ENCODE assay signal across 9 mouse cellular contexts in the genomic region with DNA sequence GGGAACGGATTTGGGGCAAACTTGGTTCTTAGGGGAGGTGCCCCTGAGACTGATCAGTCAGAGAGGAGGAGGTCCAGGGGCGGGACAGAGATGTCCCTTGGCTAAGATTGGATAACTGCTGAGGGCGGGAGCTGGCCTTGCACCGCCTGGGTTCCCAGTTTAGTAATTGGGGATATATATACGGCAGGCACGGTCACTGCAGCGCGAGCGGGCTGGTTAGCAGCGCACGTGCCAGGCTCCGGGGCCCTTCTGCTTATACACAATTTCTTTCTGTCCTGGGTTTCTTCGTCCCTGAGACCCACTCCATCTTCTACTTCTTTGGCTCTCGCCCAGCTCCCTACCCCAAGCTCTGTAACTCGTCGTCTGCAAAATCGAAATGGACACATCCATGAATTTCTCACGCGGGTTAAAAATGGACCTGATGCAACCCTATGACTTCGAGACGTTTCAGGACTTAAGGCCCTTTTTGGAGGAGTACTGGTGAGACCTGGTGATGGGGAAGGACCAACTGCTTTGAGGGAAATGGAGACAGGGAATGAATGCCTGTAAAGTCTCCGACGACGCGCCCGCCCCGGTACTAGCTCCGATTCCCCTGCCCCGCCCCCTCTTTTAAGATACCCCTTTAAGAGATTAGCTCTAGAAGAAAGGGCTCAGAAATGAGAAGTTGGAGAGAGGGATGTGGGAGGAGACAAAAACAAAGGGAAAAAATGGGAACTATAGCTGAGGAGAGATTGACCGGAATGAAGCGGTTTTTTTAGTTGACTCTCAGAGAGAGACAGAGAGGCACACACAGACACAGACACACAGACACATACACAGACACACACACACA. TPM values are rescaled to one million over a fixed set of nuclear protein-coding genes. Genes with fewer than 3 reads are reported as not detected.
DNase-seq lines count a peak whose midpoint lies in the region; ATAC-seq lines count a peak whose summit lies in the region.
"Had no signal": no experiment of that assay in that cellular context is flagged by ENCODE, and none has a peak within 500 bp of the region (broad histone marks: within the 10 kb centered on the region; RNA-seq: fewer than 3 reads in every experiment).

A gene (plus strand): TSS at position 204 of the 832 bp plus-strand sequence.

- H3K4me3 ChIP-seq in embryonic facial prominence, embryonic 12.5 days: peak within 1 kb of the TSS; percentile 24
- H3K4me3 ChIP-seq in limb, embryonic 10.5 days: peak within 1 kb of the TSS; percentile 21
- H3K4me3 ChIP-seq in midbrain, embryonic 13.5 days (replicated peaks): peak within 1 kb of the TSS; percentile 17

- H3K36me3 ChIP-seq in embryonic facial prominence, embryonic 12.5 days: no peaks in the 10 kb centered on the region
- no peaks in the 10 kb centered on the region for H3K36me3 ChIP-seq in limb, embryonic 10.5 days
- H3K36me3 ChIP-seq in midbrain, embryonic 13.5 days: no peaks in the 10 kb centered on the region

- intact Hi-C loops in heart, postnatal 10 days (cut with DNase I): loop anchor here (5.0 kb wide), 1 partner anchor 45 kb away; no protein-coding TSS in a partner anchor

- peak; percentile 56 for DNase-seq in embryo, embryonic 10 days (ENCODE audit: low spot score)
- DNase-seq in embryo, embryonic 9.5 days (ENCODE audit: extremely low spot score): no peak
- DNase-seq in heart, postnatal 10 days: peak; percentile 41 to 43
- DNase-seq in limb, embryonic 10.5 days (ENCODE audit: low spot score): no peak
- DNase-seq in frontal cortex, adult 2 months (ENCODE audit: extremely low spot score in 1 of 2, low spot score in 1 of 2): no peak
- no peak for DNase-seq in cerebellum, adult 11 months

- no peak within 1 kb of the TSS for H3K9ac ChIP-seq in embryonic facial prominence, embryonic 12.5 days
- no peak within 1 kb of the TSS for H3K9ac ChIP-seq in midbrain, embryonic 13.5 days (replicated peaks)

- H3K4me1 ChIP-seq in embryonic facial prominence, embryonic 12.5 days: peaks cover 12% of the 10 kb centered on the region
- H3K4me1 ChIP-seq in limb, embryonic 10.5 days: peaks cover 29% of the 10 kb centered on the region
- peaks cover 23% of the 10 kb centered on the region for H3K4me1 ChIP-seq in midbrain, embryonic 13.5 days (replicated peaks)

- peaks cover 68% of the 10 kb centered on the region for H3K27me3 ChIP-seq in embryonic facial prominence, embryonic 12.5 days
- peaks cover 78% of the 10 kb centered on the region for H3K27me3 ChIP-seq in limb, embryonic 10.5 days (ENCODE audit: low read depth, poor library complexity, severe bottlenecking)
- peaks cover 72% of the 10 kb centered on the region for H3K27me3 ChIP-seq in midbrain, embryonic 13.5 days

- no peak within 1 kb of the TSS for H3K27ac ChIP-seq in embryonic facial prominence, embryonic 12.5 days
- H3K27ac ChIP-seq in limb, embryonic 10.5 days: no peak within 1 kb of the TSS
- H3K27ac ChIP-seq in midbrain, embryonic 13.5 days: no peak within 1 kb of the TSS

- peak within 1 kb of the TSS; percentile 34 for H3K4me2 ChIP-seq in embryonic facial prominence, embryonic 12.5 days (replicated peaks)
- H3K4me2 ChIP-seq in midbrain, embryonic 13.5 days (replicated peaks): peak within 1 kb of the TSS; percentile 41

- 3% methylated on average over 31 of the region's 31 CpGs for WGBS in embryonic facial prominence, embryonic 12.5 days
- WGBS in limb, embryonic 10.5 days: 4% methylated on average over 31 of the region's 31 CpGs
- 2% methylated on average over 31 of the region's 31 CpGs for WGBS in midbrain, embryonic 13.5 days

- H3K9me3 ChIP-seq in embryonic facial prominence, embryonic 12.5 days: no peaks in the 10 kb centered on the region
- no peaks in the 10 kb centered on the region for H3K9me3 ChIP-seq in limb, embryonic 10.5 days (replicated peaks)
- H3K9me3 ChIP-seq in midbrain, embryonic 13.5 days: no peaks in the 10 kb centered on the region

- ATAC-seq in embryonic facial prominence, embryonic 12.5 days (ENCODE audit: insufficient number of reproducible peaks, insufficient read depth, low FRiP score, low TSS enrichment): no peak
- ATAC-seq in midbrain, embryonic 13.5 days: no peak

RNA-seq across cellular contexts. Expression of the gene that starts here (rescaled TPM):
- polyA plus RNA-seq in embryonic facial prominence, embryonic 12.5 days (2016; fragmentation: Nextera tagmentation; extraction: Ambion mirVana): 0.59 and 0.93 TPM in 2 replicates
- total RNA-seq in heart, postnatal 10 days (2021): 1 to 10 TPM in 1 of 2 experiments, under 1 TPM in 1; 0.25 to 2.5 TPM
- 0.13 TPM in 1 of 2 replicates, not detected in the other for polyA plus RNA-seq in limb, embryonic 10.5 days (2016; fragmentation: Nextera tagmentation; extraction: Ambion mirVana)
- polyA plus RNA-seq in midbrain, embryonic 13.5 days (2015; fragmentation: Nextera tagmentation; extraction: Ambion mirVana): 1.1 TPM in 1 of 2 replicates, not detected in the other
- not detected in 2 replicates for polyA plus RNA-seq in frontal cortex, adult 2 months (2012; rRNA removed)
- total RNA-seq: left cerebral cortex, postnatal 25 days had no signal

Comparison
In these comparisons a context has a peak if more than half of its experiments do, and no peak if none do; other contexts are left out.
1. DNase-seq: peak in embryo, embryonic 10 days (single experiment) and heart, postnatal 10 days (2 of 2); none in embryo, embryonic 9.5 days (single experiment), limb, embryonic 10.5 days (single experiment), frontal cortex, adult 2 months (0 of 2) and cerebellum, adult 11 months (single experiment).
2. Peak in every context shown above with its lines, with median percentiles within 50 percentile points of each other: H3K4me3 ChIP-seq.